Mouse (Mus musculus) urinary bladder, postnatal 10 days (tissue): ENCODE data around the gene Slc25a54.

Source experiments
- DNase-seq: peaks from one replicate; pipeline ENCODE4 v3.0.0; 2022; ENCODE audit warnings: low spot score

Gene Slc25a54

DNA sequence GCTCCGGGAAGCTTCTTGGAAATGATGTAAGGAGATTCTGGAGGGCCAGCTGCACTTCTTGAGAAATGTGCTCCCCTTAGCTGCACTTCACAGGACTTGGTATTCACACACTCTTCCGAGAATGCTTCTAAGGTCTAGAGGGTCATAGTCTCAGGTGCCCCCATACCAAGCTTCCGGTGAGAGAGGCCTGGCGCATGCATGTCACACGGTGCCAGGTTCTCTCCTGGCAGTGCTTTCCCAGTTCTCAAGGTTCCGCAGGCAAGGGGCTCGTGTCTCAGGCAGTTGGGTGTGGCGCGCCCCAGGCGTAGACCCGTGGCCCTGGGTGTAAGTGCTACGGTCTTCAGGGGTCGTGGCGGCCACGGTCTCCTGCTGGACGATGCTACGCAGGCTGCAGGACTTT, at the start of gene Slc25a54:
Gene Slc25a54, plus strand, starts transcription at position 301 of the 400 bp plus-strand sequence.
- DNase-seq, result no peak

DNA sequence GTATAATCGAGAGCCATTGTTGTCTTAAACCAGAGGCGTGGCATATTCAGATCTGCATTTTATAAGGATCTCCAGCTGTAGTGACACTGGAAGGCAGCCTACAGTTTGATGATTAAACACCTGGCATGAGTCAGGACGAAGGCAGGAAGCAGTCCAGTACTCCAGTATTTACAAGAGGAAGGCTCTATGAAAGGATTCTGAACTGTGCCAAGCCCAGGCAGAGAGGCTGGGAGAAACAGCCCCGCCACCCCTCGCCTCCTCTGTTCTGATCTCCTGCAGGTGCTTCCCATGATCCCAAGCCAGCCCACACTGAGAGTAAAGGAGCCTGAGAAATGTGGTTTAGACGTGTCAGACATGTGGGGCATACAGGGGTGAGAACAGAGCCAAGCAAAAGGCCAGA, 49.5 kb upstream of the Slc25a54 start:
- DNase-seq, result no peak

DNA sequence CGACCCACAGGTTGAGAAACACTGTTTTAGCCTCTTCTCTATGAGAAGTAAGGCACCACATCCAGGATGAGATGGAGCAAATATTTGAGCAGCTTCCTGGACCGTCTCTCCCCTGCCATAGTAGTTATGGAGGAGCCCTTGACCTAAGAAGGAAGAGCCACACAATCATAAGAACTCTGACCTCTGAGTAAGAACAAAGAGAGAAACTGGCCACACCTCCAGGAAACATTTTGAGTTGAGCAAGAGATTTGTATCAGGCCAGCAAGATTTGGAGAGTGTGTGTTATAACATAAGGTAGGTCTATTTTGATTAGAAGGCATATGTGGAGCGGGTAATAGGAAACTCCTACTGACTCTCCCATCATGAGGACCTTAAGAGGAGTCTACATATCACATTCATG, 48.6 kb upstream of the Slc25a54 start:
- no peak for DNase-seq

DNA sequence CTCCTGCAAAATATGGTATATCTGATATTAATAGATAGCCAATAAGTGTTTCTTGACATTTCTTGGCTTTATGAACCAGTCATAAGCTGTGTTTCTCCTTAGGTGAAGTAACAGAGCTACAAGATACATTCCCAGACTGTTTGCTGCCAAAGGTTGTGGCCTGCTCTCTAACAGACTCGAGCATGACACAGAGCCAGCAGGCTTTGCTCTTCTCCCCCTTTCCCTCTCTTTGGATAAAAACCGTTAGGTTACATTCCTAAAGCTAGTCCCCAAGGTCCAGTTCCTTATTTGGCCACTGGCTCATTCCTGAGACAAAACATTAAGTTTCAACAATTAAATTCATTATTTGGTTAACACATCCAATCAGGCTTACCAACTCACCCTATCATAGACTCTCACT, 48.0 kb upstream of the Slc25a54 start:
- no peak for DNase-seq

DNA sequence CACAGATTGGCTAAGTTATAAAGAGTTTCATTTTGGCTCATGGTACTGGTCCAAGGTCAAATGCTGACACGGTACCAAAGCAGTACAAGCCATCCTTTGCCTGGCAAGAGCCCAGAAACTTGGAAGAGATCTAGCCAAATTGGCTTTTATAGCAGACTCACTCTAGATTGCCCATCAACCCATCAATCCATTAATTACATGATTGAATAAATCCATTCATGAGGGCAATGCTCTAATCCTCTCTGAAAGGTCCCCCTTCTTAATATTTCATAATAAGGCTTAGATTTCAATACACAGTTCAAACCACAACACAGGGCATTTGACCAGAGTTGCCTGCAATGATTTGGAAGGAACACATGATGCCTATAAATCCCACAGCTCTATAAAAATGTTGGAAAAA, 45.9 kb upstream of the Slc25a54 start:
- DNase-seq, result no peak

DNA sequence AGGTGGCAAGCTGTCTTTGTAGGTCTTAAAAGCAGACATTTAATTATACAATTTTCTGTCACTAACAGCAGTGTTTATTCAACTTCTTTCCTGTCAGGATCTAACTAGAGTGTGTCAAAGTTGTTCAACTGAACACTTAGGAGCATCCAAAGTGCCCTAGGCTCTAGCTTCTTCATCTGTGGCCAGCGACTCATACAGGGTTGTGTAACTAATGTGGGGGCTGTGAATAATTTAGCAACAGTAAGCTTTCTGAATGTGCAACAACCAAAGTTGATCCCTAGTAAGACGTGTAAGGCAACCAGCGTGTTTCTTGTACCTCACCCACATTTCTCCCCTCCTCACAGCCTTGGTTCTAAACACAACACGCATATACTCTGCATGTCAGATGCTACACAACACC, 39.4 kb upstream of the Slc25a54 start:
- no peak for DNase-seq

DNA sequence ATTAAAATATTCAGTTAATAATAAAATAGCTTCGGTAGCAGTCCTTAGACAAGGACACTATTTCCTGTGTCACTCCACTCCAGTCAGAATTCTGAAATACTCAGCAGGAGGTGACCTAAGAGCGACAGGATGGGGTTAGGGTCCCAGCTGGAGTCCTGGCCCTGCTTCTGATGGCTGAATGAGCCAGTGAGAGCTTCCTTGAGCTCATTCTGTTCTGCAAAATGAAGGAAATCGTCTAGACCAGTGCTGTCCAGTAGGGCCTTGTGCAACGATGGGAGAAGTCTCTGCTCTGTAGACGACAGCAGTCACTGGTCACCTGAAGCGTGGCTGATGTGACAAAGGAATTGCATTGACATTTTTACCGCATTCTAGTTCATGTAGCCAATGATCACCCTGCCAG, 36.9 kb upstream of the Slc25a54 start:
- DNase-seq, result no peak

DNA sequence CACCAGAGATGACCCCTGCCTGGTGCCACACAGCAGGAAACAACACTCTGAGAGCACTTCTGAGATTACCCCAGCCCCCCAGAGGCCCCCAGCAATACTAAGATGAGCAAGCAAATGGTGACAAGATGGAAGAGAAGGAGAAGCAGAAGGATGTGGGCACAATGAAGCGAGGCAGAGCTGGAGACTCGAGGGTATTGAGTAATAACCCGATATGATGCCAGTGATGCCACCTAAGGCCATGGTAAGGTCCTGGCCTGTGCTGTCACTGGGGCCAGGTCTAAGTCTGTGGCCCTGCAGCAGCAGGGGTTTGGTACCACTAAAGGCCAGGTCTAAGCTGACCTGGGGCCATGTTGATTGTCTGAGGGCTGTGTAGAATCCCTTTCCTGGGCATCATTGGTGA, 33.8 kb upstream of the Slc25a54 start:
- no peak for DNase-seq

DNA sequence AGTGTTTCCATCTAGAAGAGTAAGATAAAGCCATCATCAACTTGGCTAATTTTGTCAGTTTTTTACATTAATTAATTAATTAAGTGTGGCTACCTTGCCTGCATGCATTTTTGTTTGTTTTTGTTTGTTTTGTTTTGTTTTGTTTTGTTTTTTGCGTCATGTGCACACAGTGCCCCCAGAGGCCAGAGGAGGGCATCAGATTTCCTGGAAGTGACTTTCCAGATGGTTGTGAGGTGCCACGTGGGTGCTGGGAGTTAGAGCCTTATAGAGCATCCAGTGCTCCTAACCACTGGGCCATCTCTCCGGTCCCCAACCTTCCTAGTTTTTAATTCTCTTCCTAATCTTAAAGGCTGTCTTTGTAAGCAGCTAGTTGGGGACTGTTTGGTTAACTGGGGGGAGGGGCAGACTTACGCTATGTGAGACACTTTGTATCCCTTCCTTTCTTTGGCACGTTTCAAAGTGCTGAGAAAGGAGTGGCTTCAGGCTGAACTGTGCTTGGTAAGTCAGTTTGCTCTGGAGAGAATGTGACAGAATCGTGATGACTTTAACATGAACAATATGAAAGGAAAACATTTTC, 32.5 kb upstream of the Slc25a54 start:
- no peak for DNase-seq

DNA sequence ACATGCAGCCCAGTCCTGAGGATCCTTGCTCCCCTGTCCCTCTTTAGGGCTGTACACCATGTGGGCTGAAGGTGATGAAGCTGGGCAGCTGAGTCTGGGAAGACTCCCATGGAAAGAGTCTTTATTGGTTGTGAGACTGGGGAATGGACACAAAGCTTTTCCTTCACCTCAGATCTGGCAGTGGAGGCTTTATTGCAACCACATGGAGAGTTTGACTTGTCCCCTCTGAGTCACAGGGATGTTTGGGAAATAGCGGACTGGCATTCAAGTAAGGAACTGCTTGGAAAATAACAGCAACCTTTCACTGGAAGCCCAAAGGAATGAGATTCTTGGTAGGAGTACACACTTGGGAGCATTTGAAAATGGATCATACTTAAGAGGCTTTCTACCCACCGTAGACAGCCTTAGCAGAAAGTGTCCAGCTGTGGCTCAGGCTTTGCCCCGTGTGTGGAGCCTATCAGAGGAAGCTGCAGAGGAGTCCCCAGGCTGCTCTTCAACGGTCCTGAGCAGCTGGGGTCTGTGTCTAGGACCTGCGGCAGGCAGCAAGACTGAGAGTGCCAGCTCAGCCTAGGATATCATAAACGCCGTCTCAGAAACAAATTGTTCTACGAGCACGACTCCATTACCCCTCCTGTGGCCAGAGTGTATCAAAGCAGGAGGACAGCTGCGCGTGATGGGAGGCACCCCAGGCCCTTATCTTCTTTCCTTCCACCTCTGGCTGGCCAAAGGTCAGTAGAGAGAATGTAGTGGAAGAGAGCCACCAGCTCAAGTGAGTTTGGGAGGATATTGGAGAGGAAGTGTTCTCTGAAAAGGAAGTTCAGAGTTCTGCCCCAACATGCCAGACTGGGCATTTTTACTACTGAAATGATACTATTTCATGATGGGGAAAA, 29.0 kb upstream of the Slc25a54 start:
- DNase-seq, result no peak

DNA sequence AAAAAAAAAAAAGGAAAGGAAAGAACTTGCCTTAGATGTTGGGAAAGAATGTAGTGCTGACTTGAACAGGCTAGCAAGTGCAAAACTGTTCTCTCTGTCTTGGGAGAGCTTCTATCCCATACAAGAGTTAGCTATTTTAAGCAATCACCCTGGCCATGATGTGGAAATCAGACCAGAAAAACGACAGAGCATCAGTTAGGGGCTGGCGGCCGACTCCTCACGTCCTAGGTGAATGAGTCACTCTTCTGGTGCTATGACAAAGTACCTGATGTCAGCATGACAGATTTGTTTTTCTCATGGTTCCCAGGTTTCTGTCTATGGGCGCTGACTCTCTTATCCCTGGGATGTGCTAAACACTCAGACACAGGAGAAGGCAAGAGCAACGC, 28.3 kb upstream of the Slc25a54 start:
- DNase-seq, result no peak

DNA sequence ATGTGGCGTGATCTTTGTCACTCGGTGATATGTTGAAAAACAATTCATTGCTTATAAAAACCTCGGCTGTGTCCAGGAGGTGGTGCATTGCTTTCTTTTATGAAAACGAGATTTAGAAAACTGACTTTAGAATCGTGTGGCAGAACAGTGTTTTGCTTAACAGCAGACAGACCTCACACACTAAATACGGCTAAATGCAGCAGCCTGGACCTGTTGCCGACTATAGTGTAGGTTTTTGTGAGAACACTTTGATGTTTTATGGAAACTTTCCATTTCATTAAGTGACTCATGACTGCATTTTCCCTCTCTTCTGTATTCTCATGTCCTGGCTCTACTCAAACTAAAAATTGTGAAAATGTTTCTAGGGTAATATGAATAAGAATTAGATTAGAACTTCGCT, 20.4 kb upstream of the Slc25a54 start:
- DNase-seq, result no peak

DNA sequence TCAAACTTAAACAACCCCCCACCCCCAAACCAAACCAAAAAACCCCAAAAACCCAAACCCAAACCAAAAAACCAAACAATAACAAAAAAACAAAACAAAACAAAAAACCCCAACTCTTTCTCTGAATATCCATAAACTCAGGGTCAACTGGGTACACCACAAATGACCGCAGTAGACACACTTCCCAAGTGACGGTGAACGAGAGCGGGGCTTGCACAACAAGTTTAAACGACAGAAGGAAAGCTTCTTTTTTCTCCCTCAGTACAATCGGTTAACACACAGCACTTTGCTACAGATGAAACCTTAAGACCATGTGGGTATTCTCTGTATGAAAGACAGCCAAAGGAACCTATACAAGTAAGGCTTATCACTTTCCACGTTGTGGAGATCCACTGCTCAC, 17.9 kb upstream of the Slc25a54 start:
- DNase-seq, result no peak

DNA sequence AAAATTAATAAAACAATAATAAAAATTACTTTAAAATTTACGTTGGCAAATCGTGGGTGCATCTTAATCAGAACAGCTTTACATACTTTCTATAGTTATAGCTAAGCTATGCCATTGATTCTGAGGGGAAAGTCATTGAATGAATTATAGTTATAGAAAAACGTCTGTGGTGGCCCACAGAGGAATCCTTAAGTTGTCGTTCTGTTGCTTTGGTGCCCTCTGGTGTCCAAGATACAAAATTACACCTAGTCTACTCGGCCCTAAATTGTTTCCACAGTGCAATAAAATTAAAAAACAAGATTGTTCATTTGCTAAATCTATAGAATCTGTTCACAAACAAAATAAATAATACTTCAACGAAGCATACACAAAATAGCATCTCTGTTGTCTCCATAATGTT, 17.3 kb upstream of the Slc25a54 start:
- no peak for DNase-seq

DNA sequence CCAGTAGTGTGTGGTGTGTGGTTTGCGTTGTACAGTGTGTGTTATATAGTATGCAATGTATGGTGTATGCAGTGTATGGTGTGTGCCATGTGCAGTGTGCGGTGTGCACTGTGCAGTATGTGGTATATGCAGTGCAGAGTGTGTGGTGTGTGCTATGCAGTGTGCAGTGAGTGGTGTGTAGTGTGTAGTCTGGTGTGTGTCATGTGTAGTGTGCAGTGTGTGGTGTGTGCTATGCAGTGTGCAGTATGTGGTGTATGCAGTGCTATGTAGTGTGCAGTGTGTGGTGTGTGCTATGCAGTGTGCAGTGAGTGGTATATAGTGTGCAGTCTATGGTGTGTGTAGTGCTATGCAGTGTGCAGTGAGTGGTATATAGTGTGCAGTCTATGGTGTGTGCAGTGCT, 4.1 kb downstream of the Slc25a54 start:
- no peak for DNase-seq

DNA sequence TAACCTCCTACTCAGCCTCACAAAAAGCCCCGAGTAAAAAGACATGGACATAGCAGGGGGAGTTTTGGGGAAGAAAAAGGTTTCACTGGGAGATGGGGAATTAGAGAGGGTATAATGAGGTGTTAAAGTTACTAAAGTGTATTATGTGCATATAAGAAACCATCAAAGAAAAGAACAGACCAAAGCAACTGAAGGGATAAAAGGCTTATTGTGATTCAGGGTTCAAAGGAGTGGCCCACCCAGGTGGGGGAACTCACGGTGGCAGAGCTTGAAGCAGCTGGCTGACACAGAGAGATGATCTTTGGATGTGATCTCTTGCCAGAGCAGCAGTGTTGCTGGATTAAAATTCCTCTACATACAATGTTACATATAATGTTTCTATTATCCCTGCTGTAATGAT, 8.2 kb downstream of the Slc25a54 start:
- DNase-seq, result no peak

DNA sequence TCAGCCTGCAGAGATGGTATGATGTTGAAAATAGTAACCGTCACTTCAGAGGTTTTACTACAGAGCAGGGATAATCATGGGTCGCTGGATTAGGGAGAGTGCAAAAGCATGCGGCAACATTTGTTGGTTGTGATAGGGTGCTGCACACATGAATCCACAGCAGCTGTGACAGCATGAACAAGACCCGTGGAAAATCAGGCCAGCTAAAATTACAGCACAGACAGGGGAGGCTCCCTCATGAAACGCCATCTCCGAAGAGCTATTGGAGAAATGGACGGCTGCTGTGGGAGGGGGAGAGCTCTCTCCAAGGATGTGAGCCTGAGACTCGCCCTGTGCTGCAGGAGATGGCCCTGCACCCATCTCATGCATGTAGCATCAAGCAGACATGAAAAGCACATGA, 24.4 kb downstream of the Slc25a54 start:
- DNase-seq, result no peak

DNA sequence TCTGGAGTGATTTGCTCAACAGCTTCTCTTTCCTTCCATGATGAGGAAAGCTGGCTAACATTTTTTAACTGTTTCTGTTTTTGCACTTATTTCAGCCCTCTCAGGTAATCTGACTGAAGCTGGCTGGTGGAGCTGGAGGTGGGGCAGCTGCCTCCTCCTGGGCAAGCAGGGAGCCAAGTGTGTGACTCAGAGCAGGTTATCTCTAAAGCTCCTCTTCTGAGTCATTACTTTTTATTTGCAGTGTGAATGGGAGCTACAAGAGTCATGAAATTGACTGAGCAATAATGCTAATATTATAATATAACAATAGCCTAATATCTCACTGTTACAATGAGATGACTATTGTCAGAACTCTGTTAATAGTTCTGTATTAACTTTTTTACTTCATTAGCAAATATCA, 36.9 kb downstream of the Slc25a54 start:
- no peak for DNase-seq

DNA sequence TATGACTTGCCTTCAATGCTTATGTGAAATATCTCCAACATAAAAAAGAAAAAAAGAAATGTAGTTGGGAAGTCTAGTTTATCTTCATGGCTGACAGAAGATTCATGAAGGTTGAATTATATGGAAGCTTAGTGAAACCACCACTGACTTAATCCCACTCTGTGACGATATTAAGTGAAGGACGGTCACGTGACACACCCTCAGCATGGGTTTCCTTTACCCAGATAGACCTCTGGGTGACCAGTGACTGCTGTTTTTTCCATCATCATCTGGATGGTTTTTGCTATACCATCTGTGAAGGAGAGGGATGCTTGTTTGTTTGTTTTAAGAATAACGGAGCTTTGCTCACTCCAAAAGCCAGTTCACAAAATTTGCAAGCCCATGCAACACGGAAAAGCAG, 39.3 kb downstream of the Slc25a54 start:
- DNase-seq, result no peak

DNA sequence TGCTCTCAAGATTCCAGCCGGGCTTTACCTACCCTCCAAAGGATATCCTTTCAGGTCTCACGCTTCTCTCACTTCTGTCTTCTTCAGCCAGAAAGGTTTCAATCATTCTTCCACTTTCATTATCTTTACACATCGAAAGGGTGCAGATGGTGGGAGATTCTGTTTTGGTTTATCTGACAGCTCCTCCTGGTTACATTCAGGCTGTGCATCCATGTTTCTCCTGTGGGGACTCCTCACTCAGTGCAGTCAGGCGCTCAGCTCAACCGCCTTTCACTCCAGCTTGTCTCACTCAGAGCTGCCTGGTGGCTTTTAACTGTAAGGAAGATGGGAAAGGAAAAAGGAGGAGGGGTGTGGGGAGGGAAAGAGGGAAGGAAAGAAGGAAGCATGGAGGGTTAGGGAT, 39.7 kb downstream of the Slc25a54 start:
- no peak for DNase-seq

DNA sequence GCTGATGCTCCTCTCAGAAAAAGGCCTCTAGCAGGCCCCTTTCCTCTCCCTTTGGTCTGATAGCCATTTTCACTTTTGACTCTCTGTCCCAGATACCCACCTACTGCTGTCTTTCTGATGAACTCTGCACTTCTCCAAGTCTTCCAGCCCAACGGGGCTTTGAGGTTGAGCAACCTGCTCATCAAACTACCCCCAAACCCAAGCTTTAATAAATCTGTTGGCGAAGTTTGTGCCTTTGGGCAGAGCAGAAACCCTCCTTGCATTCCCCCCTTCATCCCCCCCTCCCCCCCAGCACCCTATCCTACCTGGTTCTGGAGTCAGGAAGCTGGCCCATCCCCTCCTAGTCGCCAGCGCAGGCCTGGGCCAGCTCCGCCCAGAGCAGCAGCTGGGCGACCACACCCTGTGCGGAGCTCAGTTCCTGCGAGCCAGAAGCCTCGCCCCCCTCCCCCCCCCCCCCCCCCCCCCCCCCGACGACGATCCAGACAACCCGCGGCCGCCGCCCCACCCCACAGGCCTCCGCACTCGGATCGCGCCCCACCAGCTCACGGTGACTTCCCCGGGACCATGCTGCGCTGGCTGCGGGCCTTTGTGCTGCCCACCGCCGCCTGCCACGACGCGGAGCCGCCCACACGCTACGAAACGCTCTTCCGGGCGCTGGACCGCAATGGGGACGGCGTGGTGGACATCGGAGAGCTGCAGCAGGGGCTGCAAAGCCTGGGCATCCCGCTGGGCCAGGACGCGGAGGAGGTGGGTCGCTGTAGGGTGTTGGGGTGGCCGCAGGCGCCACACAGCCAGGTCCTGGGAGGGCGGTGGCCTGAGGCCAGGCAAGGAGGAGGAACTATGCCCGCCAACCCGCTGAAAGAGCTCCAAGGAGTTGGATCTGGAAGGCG, 42.6 kb downstream of the Slc25a54 start, which contains the start of gene Slc25a24:
Gene Slc25a24, plus strand, starts transcription at position 509 of the 890 bp plus-strand sequence.
- no peak for DNase-seq

DNA sequence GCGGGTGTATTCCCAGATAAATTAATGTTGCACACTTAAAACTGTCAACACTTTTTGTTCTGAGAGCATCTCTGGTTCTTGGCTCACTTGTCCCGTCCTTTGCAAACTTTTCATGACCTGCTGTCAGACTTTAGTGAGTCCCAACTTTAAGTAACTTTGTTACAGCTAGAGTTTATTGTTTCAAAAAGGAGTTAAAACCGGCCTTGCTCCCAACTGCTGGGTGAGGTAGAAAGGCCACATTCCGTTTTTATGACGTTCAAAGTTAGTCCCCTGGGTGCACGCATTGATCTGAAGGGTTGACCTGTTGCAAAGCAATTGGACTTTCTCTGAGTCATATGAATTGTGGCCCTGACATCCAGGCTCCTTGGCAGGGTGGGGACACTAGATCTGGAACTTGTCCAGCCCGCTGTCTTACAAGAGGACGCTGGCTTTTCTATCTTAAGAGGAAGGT, 43.3 kb downstream of the Slc25a54 start:
- no peak for DNase-seq

DNA sequence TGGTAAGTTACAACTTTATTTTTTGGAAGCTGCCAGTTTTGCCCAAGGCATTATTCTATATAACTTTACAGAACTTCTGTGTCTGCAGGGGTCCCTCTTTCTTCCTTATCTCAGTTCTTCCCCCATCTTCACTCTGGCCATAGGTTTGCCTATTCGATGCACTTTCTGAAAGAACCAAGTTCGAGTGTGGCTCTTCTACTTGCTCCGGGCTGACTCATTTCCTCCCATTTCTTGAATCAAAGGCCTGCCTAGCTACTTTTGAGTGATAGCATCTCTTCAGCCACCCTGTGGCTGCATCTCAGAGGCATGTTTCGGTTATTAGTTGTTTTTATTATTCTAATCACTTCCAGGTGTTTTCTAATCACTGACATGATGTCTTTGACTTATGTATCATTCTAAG, 43.8 kb downstream of the Slc25a54 start:
- DNase-seq, result no peak
